Mouse (Mus musculus): Measurements from ENCODE around the gene Lamb2.

DNA sequence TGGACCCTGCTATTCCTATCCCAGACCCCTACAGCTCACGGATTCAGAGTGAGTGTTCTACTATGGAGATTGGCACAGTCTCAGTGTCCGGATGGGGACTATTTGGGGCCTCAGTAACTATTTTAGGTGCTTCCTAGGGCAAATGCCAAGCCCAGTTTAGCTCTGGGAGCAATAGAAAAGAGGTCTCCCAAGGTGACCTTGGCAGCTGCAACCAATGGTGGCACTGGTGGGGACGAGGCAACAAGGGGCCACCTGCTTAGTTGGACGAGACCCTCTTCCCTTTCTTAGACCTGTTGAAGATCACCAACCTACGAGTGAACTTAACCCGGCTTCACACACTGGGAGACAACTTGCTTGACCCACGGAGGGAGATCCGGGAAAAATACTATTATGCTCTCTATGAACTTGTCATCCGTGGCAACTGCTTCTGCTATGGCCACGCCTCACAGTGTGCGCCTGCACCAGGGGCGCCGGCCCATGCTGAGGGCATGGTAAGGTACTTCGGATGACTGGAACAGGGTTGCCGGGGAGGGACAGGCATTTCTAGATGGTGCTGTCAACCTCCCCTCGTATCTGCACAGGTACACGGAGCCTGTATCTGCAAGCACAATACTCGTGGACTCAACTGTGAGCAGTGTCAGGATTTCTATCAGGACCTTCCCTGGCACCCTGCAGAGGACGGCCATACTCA, 2.1 kb downstream of the Lamb2 start:
- 0 out of 2 replicates have a peak, but pooled peaks have one; percentile 49 for TF ChIP-seq POLR2A (IDR thresholded peaks at IDR 0.05; ENCODE audit: insufficient read depth, low read depth, low read length)
- no peak for TF ChIP-seq CTCF (IDR thresholded peaks at IDR 0.05)
- TF ChIP-seq EP300 (IDR thresholded peaks at IDR 0.05; ENCODE audit: insufficient read depth, low read depth, low read length) = no peak

Measured in heart, adult 2 months (tissue).